Mouse (Mus musculus) cerebellum, adult 2 months (tissue): Measurements from ENCODE around the gene Emc10.

Experiments
- CTCF ChIP-seq: fragments of 200-500 bp; IDR thresholded peaks from 2 replicates; pipeline ENCODE4 v1.5.1; 2011; ENCODE audit warnings: low read depth, mild to moderate bottlenecking, control low read depth, low read length, moderate library complexity, borderline replicate concordance; ENCODE audit not compliant: insufficient read depth
- POLR2A ChIP-seq: fragments of 200-500 bp; IDR thresholded peaks from 2 replicates; pipeline ENCODE4 v1.6.1; 2011; ENCODE audit warnings: low read length, control low read depth, borderline replicate concordance; ENCODE audit not compliant: insufficient read depth

GRCm38 (mm10) chr7:44537496-44537895, 41.2 kb upstream of the Emc10 start:
- TF ChIP-seq POLR2A (no peak), CTCF (no peak)
